Mouse (Mus musculus): ENCODE results near the gene Numbl.

GRCm38 (mm10) chr7:27309832-27310231 is 51.6 kb downstream of the Numbl start:
- no peak for TF ChIP-seq EP300 (optimal IDR thresholded peaks at IDR 0.05)
- no peak for TF ChIP-seq CTCF (IDR thresholded peaks at IDR 0.05; ENCODE audit: low read depth)
